Mouse (Mus musculus) mouse embryonic stem cell (cell line): ENCODE measurements around the gene Gm28042.

ENCODE experiments used
- in situ Hi-C, 2 experiments: fragments of 300-500 bp; cut with MboI; formaldehyde crosslinking; loops; 1 replicate in 1 of 2; 3 replicates in 1 of 2; pipeline ENCODE4 v1.14.3; 2019 to 2020; ENCODE audit warnings: low sequenced_read_pairs in 2 of 2, low pct_unique_long_range_greater_than_20kb in 1 of 2, mixed read lengths in 1 of 2; ENCODE audit not compliant: unreplicated experiment in 1 of 2

The Gm28042 gene

DNA sequence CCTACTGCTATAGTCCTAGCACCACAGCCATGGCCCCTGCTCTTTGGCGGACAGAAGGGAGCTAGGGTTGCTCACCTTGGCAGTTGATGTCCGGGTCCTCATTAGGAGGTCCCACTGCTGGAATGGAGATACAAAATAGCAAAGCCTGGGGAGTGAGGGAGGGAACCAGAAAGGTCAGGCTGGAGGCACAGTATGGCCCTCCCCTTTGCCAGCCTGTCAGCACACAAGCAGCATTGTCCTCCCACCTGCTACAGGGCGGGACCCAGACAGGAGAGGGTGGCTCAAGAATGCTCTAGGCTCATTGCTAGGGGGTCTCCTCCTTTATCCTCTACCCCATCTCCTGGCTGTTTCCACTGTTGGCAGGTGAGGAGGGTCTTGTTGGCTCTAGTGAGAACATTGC lies 58.7 kb downstream of the Gm28042 start:
- in situ Hi-C loops, result no loop called here

DNA sequence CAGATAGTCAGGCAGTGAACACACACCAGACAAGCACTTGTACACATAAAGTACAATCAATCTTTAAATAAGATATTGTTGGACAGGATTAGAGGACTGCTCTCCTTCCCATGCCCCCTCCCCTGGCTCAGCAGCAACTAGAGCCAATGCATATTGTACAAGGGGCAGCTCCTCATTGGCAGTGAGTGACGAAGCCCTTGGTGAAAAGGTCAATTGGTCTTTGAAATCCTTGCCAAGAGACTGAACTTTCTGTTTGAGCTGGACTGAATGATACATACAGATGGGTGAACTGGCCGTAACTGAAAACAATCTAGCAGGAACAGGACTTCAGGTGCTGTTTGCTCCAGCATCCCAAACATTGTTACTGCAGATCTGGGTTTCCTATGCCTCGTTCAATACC lies 60.1 kb downstream of the Gm28042 start:
- in situ Hi-C loops, result no loop called here

DNA sequence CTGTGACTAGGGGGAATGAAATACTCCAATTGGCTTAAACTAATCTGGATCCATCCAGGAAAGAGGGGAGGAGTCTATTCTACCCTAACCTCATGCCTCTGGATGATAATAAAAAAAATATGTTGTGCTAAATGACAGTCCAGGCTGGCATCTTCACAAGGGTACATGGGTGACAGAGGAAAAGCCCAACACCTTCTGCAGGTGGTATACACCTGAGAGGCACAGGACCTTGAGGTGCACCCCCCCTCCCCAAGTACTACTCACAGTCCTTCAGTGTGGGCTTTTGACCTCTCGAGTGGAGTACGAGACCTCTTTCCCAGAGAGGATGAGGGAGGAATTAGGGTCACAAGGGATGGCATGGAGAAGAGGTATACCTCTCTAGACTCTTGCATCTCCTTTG lies 60.6 kb downstream of the Gm28042 start:
- in situ Hi-C loops, result no loop called here

DNA sequence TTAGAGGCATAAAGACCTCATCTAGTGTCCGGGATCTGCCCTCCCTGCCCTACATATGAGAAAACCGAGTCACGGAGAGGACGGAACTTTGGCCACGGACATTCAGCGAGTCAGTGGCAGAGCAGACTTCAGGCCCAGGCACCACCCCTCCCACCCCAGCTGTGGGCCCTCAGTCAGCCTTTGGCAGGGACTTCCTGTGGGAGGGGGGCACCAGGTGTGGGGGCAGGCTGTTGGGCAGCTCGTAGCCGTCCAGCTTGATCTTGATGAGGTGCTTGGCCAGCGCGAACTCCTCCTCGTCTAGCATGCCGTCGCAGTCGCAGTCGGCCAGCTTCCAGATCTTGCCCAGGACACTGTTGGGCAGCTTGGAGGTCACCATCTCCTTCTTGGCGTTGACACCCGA lies 63.7 kb downstream of the Gm28042 start:
- in situ Hi-C loops, result no loop called here
